Mouse (Mus musculus) heart, embryonic 13.5 days (tissue): ENCODE measurements around the gene Scaf8. TPM values are rescaled to one million over a fixed set of nuclear protein-coding genes. Genes with fewer than 3 reads are reported as not detected.
A peak's percentile ranks its signal among the peaks of the same experiment; 100 is the strongest.

Experiments
- ATAC-seq: fragments of 200-750 bp; cut with Nextera tagmentation; 2 replicates; pipeline ENCODE4 v1.8.0; 2017; ENCODE audit warnings: moderate TSS enrichment; ENCODE audit not compliant: insufficient number of reproducible peaks, low FRiP score, low TSS enrichment; ENCODE audit errors: extremely low read depth
- H3K27ac ChIP-seq: fragments of 300-500 bp; sonication (generic); replicated peaks from 2 replicates; pipeline ENCODE4 v1.5.1; 2015; ENCODE audit warnings: moderate library complexity, mild to moderate bottlenecking, inconsistent platforms
- H3K27me3 ChIP-seq: fragments of 300-500 bp; sonication (generic); replicated peaks from 2 replicates; pipeline ENCODE4 v1.6.1; 2015; ENCODE audit warnings: mild to moderate bottlenecking, inconsistent platforms
- H3K36me3 ChIP-seq: fragments of 300-500 bp; sonication (generic); 2 replicates; pipeline ENCODE4 v1.6.1; 2015; ENCODE audit warnings: mild to moderate bottlenecking, inconsistent platforms
- H3K4me1 ChIP-seq: fragments of 300-500 bp; sonication (generic); 2 replicates; pipeline ENCODE4 v1.6.1; 2015; ENCODE audit warnings: inconsistent platforms
- H3K4me2 ChIP-seq: fragments of 300-500 bp; sonication (generic); 2 replicates; pipeline ENCODE4 v1.6.1; 2015; ENCODE audit warnings: inconsistent platforms, mild to moderate bottlenecking, moderate library complexity
- H3K4me3 ChIP-seq: fragments of 300-500 bp; sonication (generic); 2 replicates; pipeline ENCODE4 v1.5.1; 2015; ENCODE audit warnings: moderate library complexity, mild to moderate bottlenecking, inconsistent platforms
- H3K9ac ChIP-seq: fragments of 300-500 bp; sonication (generic); 2 replicates; pipeline ENCODE4 v1.6.1; 2015; ENCODE audit warnings: inconsistent platforms, mild to moderate bottlenecking, moderate library complexity
- H3K9me3 ChIP-seq: fragments of 300-500 bp; sonication (generic); 2 replicates; pipeline ENCODE4 v1.6.1; 2016; ENCODE audit warnings: inconsistent platforms
- WGBS: fragments of 180-500 bp; shearing (Covaris S2); methylation state at CpG from one replicate; pipeline ENCODE4 v1.1.7; 2015; ENCODE audit warnings: mixed read lengths; 5-methylcytosine and 5-hydroxymethylcytosine counted together
- polyA plus RNA-seq: library from polyadenylated mRNA; unstranded; fragments of >200 nt; fragmentation: Nextera tagmentation; extraction: Ambion mirVana; gene quantifications from 2 replicates; pipeline ENCODE4 v1.2.1, GENCODE M21; 2015

Gene Scaf8
- polyA plus RNA-seq, 1 experiment from 2014 or later = 14.5 TPM

GRCm38 (mm10) chr17:3212105-3212504, 97.3 kb downstream of the Scaf8 start:
- peaks cover 50% of the 10 kb centered on the region for H3K36me3 ChIP-seq
- WGBS = 89% methylated on average over 4 of the region's 4 CpGs
- H3K4me3 ChIP-seq = no peak overlapping the region
- no peak overlapping the region for H3K4me2 ChIP-seq
- no peak overlapping the region for H3K9ac ChIP-seq
- no peak for ATAC-seq
- no peaks in the 10 kb centered on the region for H3K9me3 ChIP-seq
- no peak overlapping the region for H3K27ac ChIP-seq
- peaks cover 13% of the 10 kb centered on the region for H3K4me1 ChIP-seq
- no peaks in the 10 kb centered on the region for H3K27me3 ChIP-seq

- peaks cover 52% of the 10 kb centered on the region for H3K36me3 ChIP-seq
- peaks cover 9% of the 10 kb centered on the region for H3K4me1 ChIP-seq
- 93% methylated on average over 10 of the region's 10 CpGs for WGBS
- H3K9ac ChIP-seq = no peak overlapping the region
- no peaks in the 10 kb centered on the region for H3K9me3 ChIP-seq
- H3K27me3 ChIP-seq = no peaks in the 10 kb centered on the region
- no peak overlapping the region for H3K4me3 ChIP-seq
- no peak overlapping the region for H3K4me2 ChIP-seq
- no peak overlapping the region for H3K27ac ChIP-seq
- no peak for ATAC-seq
Observed at GRCm38 (mm10) chr17:3212886-3213285, 98.1 kb downstream of the Scaf8 start.

GRCm38 (mm10) chr17:3214852-3215251, 100.1 kb downstream of the Scaf8 start:
- no peak overlapping the region for H3K4me2 ChIP-seq
- H3K36me3 ChIP-seq = peaks cover 47% of the 10 kb centered on the region
- no peaks in the 10 kb centered on the region for H3K9me3 ChIP-seq
- H3K4me1 ChIP-seq = peaks cover 15% of the 10 kb centered on the region
- H3K27ac ChIP-seq = no peak overlapping the region
- no peak overlapping the region for H3K9ac ChIP-seq
- ATAC-seq = no peak
- WGBS = 81% methylated on average over 2 of the region's 2 CpGs
- no peak overlapping the region for H3K4me3 ChIP-seq
- no peaks in the 10 kb centered on the region for H3K27me3 ChIP-seq

GRCm38 (mm10) chr17:3217023-3217422, 102.3 kb downstream of the Scaf8 start:
- Histone ChIP-seq H3K4me3 (no peak overlapping the region), H3K27me3 (no peaks in the 10 kb centered on the region), H3K9me3 (no peaks in the 10 kb centered on the region), H3K9ac (no peak overlapping the region), H3K27ac (no peak overlapping the region), H3K4me1 (peaks cover 29% of the 10 kb centered on the region), H3K4me2 (no peak overlapping the region), H3K36me3 (peaks cover 31% of the 10 kb centered on the region)
- 81% methylated on average over 5 of the region's 5 CpGs for WGBS
- no peak for ATAC-seq

- no peak overlapping the region for H3K4me2 ChIP-seq
- WGBS = 72% methylated on average over 7 of the region's 7 CpGs
- H3K27ac ChIP-seq = no peak overlapping the region
- H3K36me3 ChIP-seq = peaks cover 26% of the 10 kb centered on the region
- no peak overlapping the region for H3K9ac ChIP-seq
- no peaks in the 10 kb centered on the region for H3K9me3 ChIP-seq
- peaks cover 31% of the 10 kb centered on the region for H3K4me1 ChIP-seq
- no peak for ATAC-seq
- H3K27me3 ChIP-seq = no peaks in the 10 kb centered on the region
- no peak overlapping the region for H3K4me3 ChIP-seq
Observed at GRCm38 (mm10) chr17:3218364-3218763, 103.6 kb downstream of the Scaf8 start.

- Histone ChIP-seq H3K27me3 (no peaks in the 10 kb centered on the region), H3K27ac (no peak overlapping the region), H3K9me3 (no peaks in the 10 kb centered on the region), H3K4me2 (no peak overlapping the region), H3K9ac (no peak overlapping the region), H3K36me3 (peaks cover 26% of the 10 kb centered on the region), H3K4me3 (no peak overlapping the region), H3K4me1 (peaks cover 31% of the 10 kb centered on the region)
- ATAC-seq = no peak
- 37% methylated on average over 5 of the region's 5 CpGs for WGBS
Observed at GRCm38 (mm10) chr17:3218916-3219315, 104.1 kb downstream of the Scaf8 start.

- H3K9me3 ChIP-seq = no peaks in the 10 kb centered on the region
- H3K4me3 ChIP-seq = no peak overlapping the region
- peaks cover 16% of the 10 kb centered on the region for H3K36me3 ChIP-seq
- no peak overlapping the region for H3K9ac ChIP-seq
- no peak for ATAC-seq
- no peak overlapping the region for H3K27ac ChIP-seq
- no peak overlapping the region for H3K4me2 ChIP-seq
- 56% methylated on average over 11 of the region's 11 CpGs for WGBS
- peaks cover 34% of the 10 kb centered on the region for H3K4me1 ChIP-seq
- H3K27me3 ChIP-seq = no peaks in the 10 kb centered on the region
Observed at GRCm38 (mm10) chr17:3220201-3220600, 105.4 kb downstream of the Scaf8 start.

GRCm38 (mm10) chr17:3223071-3223470, 108.3 kb downstream of the Scaf8 start:
- H3K36me3 ChIP-seq = no peaks in the 10 kb centered on the region
- no peak for ATAC-seq
- WGBS = 63% methylated on average over 2 of the region's 2 CpGs

GRCm38 (mm10) chr17:3223721-3224120, 108.9 kb downstream of the Scaf8 start:
- Histone ChIP-seq H3K36me3 (no peaks in the 10 kb centered on the region), H3K4me2 (no peak overlapping the region), H3K9ac (no peak overlapping the region), H3K4me3 (no peak overlapping the region), H3K27me3 (no peaks in the 10 kb centered on the region), H3K4me1 (peaks cover 24% of the 10 kb centered on the region), H3K27ac (no peak overlapping the region), H3K9me3 (no peaks in the 10 kb centered on the region)
- ATAC-seq = no peak
- 67% methylated on average over 3 of the region's 3 CpGs for WGBS

More at GRCm38 (mm10) chr17:3223071-3223470, 108.3 kb downstream of the Scaf8 start:
- no peak overlapping the region for H3K4me3 ChIP-seq
- no peaks in the 10 kb centered on the region for H3K27me3 ChIP-seq
- no peak overlapping the region for H3K27ac ChIP-seq
- H3K9ac ChIP-seq = no peak overlapping the region
- H3K4me2 ChIP-seq = no peak overlapping the region
- peaks cover 30% of the 10 kb centered on the region for H3K4me1 ChIP-seq
- no peaks in the 10 kb centered on the region for H3K9me3 ChIP-seq

GRCm38 (mm10) chr17:3224383-3225106, 109.8 kb downstream of the Scaf8 start:
- peak; percentile 78; the same call in 1 of the 2 replicates for ATAC-seq
- Histone ChIP-seq H3K27ac (no peak overlapping the region), H3K4me3 (no peak overlapping the region), H3K4me2 (no peak overlapping the region), H3K9me3 (no peaks in the 10 kb centered on the region), H3K4me1 (peaks cover 19% of the 10 kb centered on the region), H3K36me3 (no peaks in the 10 kb centered on the region), H3K27me3 (no peaks in the 10 kb centered on the region), H3K9ac (no peak overlapping the region)
- 55% methylated on average over 4 of the region's 4 CpGs for WGBS

GRCm38 (mm10) chr17:3230231-3231000, 115.6 kb downstream of the Scaf8 start:
- Histone ChIP-seq H3K4me2 (peak overlapping the region; percentile 57), H3K27ac (peak overlapping the region; percentile 29; the same call in 1 of the 2 replicates), H3K27me3 (no peaks in the 10 kb centered on the region), H3K9me3 (no peaks in the 10 kb centered on the region), H3K36me3 (peaks cover 19% of the 10 kb centered on the region), H3K9ac (peak overlapping the region; percentile 15; the same call in 1 of the 2 replicates), H3K4me3 (peak overlapping the region; percentile 33), H3K4me1 (peaks cover 16% of the 10 kb centered on the region)
- 55% methylated on average over 17 of the region's 17 CpGs for WGBS
- peak; percentile 55; the same call in 1 of the 2 replicates for ATAC-seq
